Mouse (Mus musculus) midbrain, embryonic 13.5 days (tissue): ENCODE measurements around the gene Rreb1. TPM values are rescaled to one million over a fixed set of nuclear protein-coding genes. Genes with fewer than 3 reads are reported as not detected.

ENCODE experiments used
- ATAC-seq: fragments of 200-750 bp; cut with Nextera tagmentation; 2 replicates; pipeline ENCODE4 v1.8.0; 2017; ENCODE audit warnings: mild to moderate bottlenecking, moderate TSS enrichment, moderate library complexity
- H3K27ac ChIP-seq: fragments of 300-500 bp; sonication (generic); 2 replicates; pipeline ENCODE4 v1.5.1; 2015; ENCODE audit warnings: inconsistent platforms, mild to moderate bottlenecking, moderate library complexity
- H3K27me3 ChIP-seq: fragments of 300-500 bp; sonication (generic); 2 replicates; pipeline ENCODE4 v1.6.1; 2015; ENCODE audit warnings: mild to moderate bottlenecking, inconsistent platforms
- H3K36me3 ChIP-seq: fragments of 300-500 bp; sonication (generic); 2 replicates; pipeline ENCODE4 v1.6.1; 2015; ENCODE audit warnings: mild to moderate bottlenecking, inconsistent platforms
- H3K4me1 ChIP-seq: fragments of 300-500 bp; sonication (generic); replicated peaks from 2 replicates; pipeline ENCODE4 v1.6.1; 2015; ENCODE audit warnings: inconsistent platforms
- H3K4me2 ChIP-seq: fragments of 300-500 bp; sonication (generic); replicated peaks from 2 replicates; pipeline ENCODE4 v1.6.1; 2015; ENCODE audit warnings: moderate library complexity, mild to moderate bottlenecking, inconsistent platforms
- H3K4me3 ChIP-seq: fragments of 300-500 bp; sonication (generic); replicated peaks from 2 replicates; pipeline ENCODE4 v1.5.1; 2015; ENCODE audit warnings: mild to moderate bottlenecking, inconsistent platforms
- H3K9ac ChIP-seq: fragments of 300-500 bp; sonication (generic); replicated peaks from 2 replicates; pipeline ENCODE4 v1.6.1; 2015; ENCODE audit warnings: mild to moderate bottlenecking, inconsistent platforms
- H3K9me3 ChIP-seq: fragments of 300-500 bp; sonication (generic); 2 replicates; pipeline ENCODE4 v1.6.1; 2016; ENCODE audit warnings: mild to moderate bottlenecking, inconsistent platforms
- WGBS: fragments of 180-500 bp; shearing (Covaris S2); methylation state at CpG from one replicate; pipeline ENCODE4 v1.1.7; 2015; 5-methylcytosine and 5-hydroxymethylcytosine counted together
- polyA plus RNA-seq: library from polyadenylated mRNA; unstranded; fragments of >200 nt; fragmentation: Nextera tagmentation; extraction: Ambion mirVana; gene quantifications from 2 replicates; pipeline ENCODE4 v1.2.1, GENCODE M21; 2015

Rreb1 gene
- polyA plus RNA-seq, 1 experiment from 2014 or later: 2.7 TPM

- Histone ChIP-seq H3K27ac (peak overlapping the region; percentile 39; the same call in 1 of the 2 replicates), H3K27me3 (peaks cover 11% of the 10 kb centered on the region; the same call in 1 of the 2 replicates), H3K4me1 (peaks cover 36% of the 10 kb centered on the region), H3K4me3 (no peak overlapping the region), H3K9ac (no peak overlapping the region), H3K36me3 (no peaks in the 10 kb centered on the region), H3K4me2 (no peak overlapping the region), H3K9me3 (no peaks in the 10 kb centered on the region)
- ATAC-seq: no peak
- 77% methylated on average over 15 of the region's 15 CpGs for WGBS
Measured at GRCm38 (mm10) chr13:37966256-37967051, 188.3 kb downstream of the Rreb1 start.

GRCm38 (mm10) chr13:37967052-37967437, 188.8 kb downstream of the Rreb1 start:
- Histone ChIP-seq H3K4me1 (peaks cover 36% of the 10 kb centered on the region), H3K9ac (no peak overlapping the region), H3K27me3 (peaks cover 11% of the 10 kb centered on the region; the same call in 1 of the 2 replicates), H3K27ac (peak overlapping the region; percentile 39; the same call in 1 of the 2 replicates), H3K4me2 (no peak overlapping the region; the same call in 1 of the 2 replicates), H3K9me3 (no peaks in the 10 kb centered on the region), H3K4me3 (no peak overlapping the region), H3K36me3 (no peaks in the 10 kb centered on the region)
- ATAC-seq: 0 out of 2 replicates have a peak, but pooled peaks have one; percentile 15
- WGBS: 56% methylated on average over 12 of the region's 12 CpGs

- no peak overlapping the region; the same call in 1 of the 2 replicates for H3K4me2 ChIP-seq
- no peak overlapping the region for H3K9ac ChIP-seq
- H3K9me3 ChIP-seq: no peaks in the 10 kb centered on the region
- WGBS: 58% methylated on average over 10 of the region's 10 CpGs
- peaks cover 36% of the 10 kb centered on the region for H3K4me1 ChIP-seq
- no peak overlapping the region for H3K4me3 ChIP-seq
- no peaks in the 10 kb centered on the region for H3K36me3 ChIP-seq
- H3K27me3 ChIP-seq: peaks cover 11% of the 10 kb centered on the region; the same call in 1 of the 2 replicates
- peak overlapping the region; percentile 39; the same call in 1 of the 2 replicates for H3K27ac ChIP-seq
- ATAC-seq: no peak
Measured at GRCm38 (mm10) chr13:37967565-37967964, 189.4 kb downstream of the Rreb1 start.

GRCm38 (mm10) chr13:37969337-37969736, 191.1 kb downstream of the Rreb1 start:
- H3K27ac ChIP-seq: no peak overlapping the region

GRCm38 (mm10) chr13:37969988-37970387, 191.8 kb downstream of the Rreb1 start:
- Histone ChIP-seq H3K27me3 (no peaks in the 10 kb centered on the region), H3K9ac (0 out of 2 replicates have a peak overlapping the region, but pooled peaks have one; percentile 3), H3K27ac (no peak overlapping the region), H3K4me3 (no peak overlapping the region), H3K9me3 (no peaks in the 10 kb centered on the region), H3K4me2 (no peak overlapping the region), H3K4me1 (peaks cover 19% of the 10 kb centered on the region), H3K36me3 (no peaks in the 10 kb centered on the region)
- no peak for ATAC-seq
- WGBS: 72% methylated on average over 8 of the region's 8 CpGs

More at GRCm38 (mm10) chr13:37969337-37969736, 191.1 kb downstream of the Rreb1 start:
- 11% methylated on average over 14 of the region's 14 CpGs for WGBS
- ATAC-seq: no peak
- Histone ChIP-seq H3K4me1 (peaks cover 24% of the 10 kb centered on the region), H3K9ac (no peak overlapping the region), H3K9me3 (no peaks in the 10 kb centered on the region), H3K4me3 (no peak overlapping the region), H3K27me3 (peaks cover 6% of the 10 kb centered on the region; the same call in 1 of the 2 replicates), H3K36me3 (no peaks in the 10 kb centered on the region), H3K4me2 (no peak overlapping the region)

GRCm38 (mm10) chr13:37970887-37971530, 192.8 kb downstream of the Rreb1 start:
- Histone ChIP-seq H3K27ac (no peak overlapping the region), H3K4me1 (peaks cover 19% of the 10 kb centered on the region), H3K9ac (no peak overlapping the region), H3K9me3 (no peaks in the 10 kb centered on the region), H3K4me3 (no peak overlapping the region), H3K36me3 (peaks cover 4% of the 10 kb centered on the region; the same call in 1 of the 2 replicates), H3K27me3 (no peaks in the 10 kb centered on the region), H3K4me2 (no peak overlapping the region)
- no peak for ATAC-seq
- WGBS: 90% methylated on average over 11 of the region's 11 CpGs

- WGBS: 90% methylated on average over 6 of the region's 6 CpGs
- no peaks in the 10 kb centered on the region for H3K9me3 ChIP-seq
- ATAC-seq: no peak
Measured at GRCm38 (mm10) chr13:37974036-37974435, 195.8 kb downstream of the Rreb1 start.

GRCm38 (mm10) chr13:37974731-37975130, 196.5 kb downstream of the Rreb1 start:
- no peak overlapping the region for H3K27ac ChIP-seq
- 90% methylated on average over 5 of the region's 5 CpGs for WGBS

More at GRCm38 (mm10) chr13:37974036-37974435, 195.8 kb downstream of the Rreb1 start:
- Histone ChIP-seq H3K27ac (no peak overlapping the region), H3K9ac (no peak overlapping the region), H3K4me3 (no peak overlapping the region), H3K36me3 (peaks cover 28% of the 10 kb centered on the region), H3K4me1 (no peaks in the 10 kb centered on the region), H3K27me3 (no peaks in the 10 kb centered on the region), H3K4me2 (no peak overlapping the region)

GRCm38 (mm10) chr13:37979506-37979905, 201.3 kb downstream of the Rreb1 start:
- H3K4me2 ChIP-seq: no peak overlapping the region
- no peak overlapping the region for H3K9ac ChIP-seq
- WGBS: 94% methylated on average over 12 of the region's 12 CpGs
- no peaks in the 10 kb centered on the region for H3K27me3 ChIP-seq
- no peak for ATAC-seq
- H3K27ac ChIP-seq: no peak overlapping the region
- H3K36me3 ChIP-seq: peaks cover 74% of the 10 kb centered on the region
- H3K4me1 ChIP-seq: no peaks in the 10 kb centered on the region
- no peak overlapping the region for H3K4me3 ChIP-seq
- no peaks in the 10 kb centered on the region for H3K9me3 ChIP-seq

More at GRCm38 (mm10) chr13:37974731-37975130, 196.5 kb downstream of the Rreb1 start:
- H3K27me3 ChIP-seq: no peaks in the 10 kb centered on the region
- no peak for ATAC-seq
- H3K4me1 ChIP-seq: no peaks in the 10 kb centered on the region
- no peak overlapping the region for H3K9ac ChIP-seq
- no peak overlapping the region for H3K4me3 ChIP-seq
- H3K9me3 ChIP-seq: no peaks in the 10 kb centered on the region
- H3K4me2 ChIP-seq: no peak overlapping the region
- H3K36me3 ChIP-seq: peaks cover 35% of the 10 kb centered on the region

GRCm38 (mm10) chr13:37980346-37980745, 202.1 kb downstream of the Rreb1 start:
- H3K9ac ChIP-seq: no peak overlapping the region
- ATAC-seq: no peak
- 96% methylated on average over 10 of the region's 10 CpGs for WGBS
- no peak overlapping the region for H3K27ac ChIP-seq
- peaks cover 76% of the 10 kb centered on the region for H3K36me3 ChIP-seq
- H3K9me3 ChIP-seq: no peaks in the 10 kb centered on the region
- no peaks in the 10 kb centered on the region for H3K27me3 ChIP-seq
- no peak overlapping the region for H3K4me2 ChIP-seq
- no peak overlapping the region for H3K4me3 ChIP-seq
- no peaks in the 10 kb centered on the region for H3K4me1 ChIP-seq

GRCm38 (mm10) chr13:37981063-37981462, 202.9 kb downstream of the Rreb1 start:
- WGBS: 91% methylated on average over 5 of the region's 5 CpGs
- H3K36me3 ChIP-seq: peaks cover 80% of the 10 kb centered on the region
- no peak for ATAC-seq
- no peak overlapping the region for H3K4me3 ChIP-seq
- no peaks in the 10 kb centered on the region for H3K9me3 ChIP-seq
- H3K27me3 ChIP-seq: no peaks in the 10 kb centered on the region
- H3K9ac ChIP-seq: no peak overlapping the region
- no peak overlapping the region for H3K4me2 ChIP-seq
- H3K27ac ChIP-seq: no peak overlapping the region
- H3K4me1 ChIP-seq: no peaks in the 10 kb centered on the region

- Histone ChIP-seq H3K4me3 (no peak overlapping the region), H3K9me3 (no peaks in the 10 kb centered on the region), H3K27me3 (no peaks in the 10 kb centered on the region), H3K36me3 (peaks cover 87% of the 10 kb centered on the region), H3K4me1 (no peaks in the 10 kb centered on the region), H3K4me2 (no peak overlapping the region), H3K9ac (no peak overlapping the region), H3K27ac (no peak overlapping the region)
- WGBS: 82% methylated on average over 10 of the region's 10 CpGs
- ATAC-seq: no peak
Measured at GRCm38 (mm10) chr13:37986166-37986565, 208.0 kb downstream of the Rreb1 start.
